Mouse (Mus musculus): ENCODE measurements around the gene Crlf1.
A peak's percentile ranks its signal among the peaks of the same experiment; 100 is the strongest.
"Not testable (repeated sequence)": the region's sequence is repeated elsewhere in the genome, so short reads cannot be mapped to it uniquely, and the experiment has no call there.

Crlf1 gene

GRCm38 (mm10) chr8:70495771-70496062, 2.8 kb downstream of the Crlf1 start:
- DNase-seq (ENCODE audit: low read depth, low spot score), result no peak

DNA sequence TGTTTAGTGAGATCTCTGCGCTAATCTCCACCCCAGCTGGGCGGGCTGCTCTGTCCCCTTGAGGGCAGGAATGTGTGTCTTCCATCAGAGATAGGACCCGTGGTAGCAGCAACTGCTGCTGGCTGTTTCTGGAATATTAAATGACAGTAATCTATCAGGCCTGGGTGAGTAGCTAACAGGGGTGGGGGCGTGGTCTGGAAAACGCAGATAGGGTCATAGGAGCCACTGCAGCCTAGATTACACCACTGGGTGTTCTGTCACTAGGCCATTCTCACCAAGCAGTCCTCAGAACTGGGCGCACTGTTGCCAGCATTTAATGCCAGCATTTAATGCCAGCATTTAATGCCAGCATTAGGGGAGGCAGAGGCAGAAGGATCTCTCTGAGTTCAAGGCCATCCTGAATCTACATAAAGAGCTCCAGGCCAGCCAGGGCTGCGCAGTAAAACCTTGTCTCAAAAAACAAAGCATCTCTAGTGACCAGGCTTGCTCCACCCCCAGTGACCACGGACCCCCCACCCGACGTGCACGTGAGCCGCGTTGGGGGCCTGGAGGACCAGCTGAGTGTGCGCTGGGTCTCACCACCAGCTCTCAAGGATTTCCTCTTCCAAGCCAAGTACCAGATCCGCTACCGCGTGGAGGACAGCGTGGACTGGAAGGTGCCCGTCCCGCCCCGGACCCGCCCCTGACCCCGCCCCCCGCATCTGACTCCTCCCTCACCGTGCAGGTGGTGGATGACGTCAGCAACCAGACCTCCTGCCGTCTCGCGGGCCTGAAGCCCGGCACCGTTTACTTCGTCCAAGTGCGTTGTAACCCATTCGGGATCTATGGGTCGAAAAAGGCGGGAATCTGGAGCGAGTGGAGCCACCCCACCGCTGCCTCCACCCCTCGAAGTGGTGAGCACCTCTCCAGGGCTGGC, 7.7 kb downstream of the Crlf1 start:
- DNase-seq (ENCODE audit: low read depth, low spot score), result no peak

- no peak for DNase-seq (ENCODE audit: low read depth, low spot score)
Measured at GRCm38 (mm10) chr8:70501820-70502529, 9.0 kb downstream of the Crlf1 start.

- no peak for DNase-seq (ENCODE audit: low read depth, low spot score)
Measured at GRCm38 (mm10) chr8:70502540-70502939, 9.6 kb downstream of the Crlf1 start.

DNA sequence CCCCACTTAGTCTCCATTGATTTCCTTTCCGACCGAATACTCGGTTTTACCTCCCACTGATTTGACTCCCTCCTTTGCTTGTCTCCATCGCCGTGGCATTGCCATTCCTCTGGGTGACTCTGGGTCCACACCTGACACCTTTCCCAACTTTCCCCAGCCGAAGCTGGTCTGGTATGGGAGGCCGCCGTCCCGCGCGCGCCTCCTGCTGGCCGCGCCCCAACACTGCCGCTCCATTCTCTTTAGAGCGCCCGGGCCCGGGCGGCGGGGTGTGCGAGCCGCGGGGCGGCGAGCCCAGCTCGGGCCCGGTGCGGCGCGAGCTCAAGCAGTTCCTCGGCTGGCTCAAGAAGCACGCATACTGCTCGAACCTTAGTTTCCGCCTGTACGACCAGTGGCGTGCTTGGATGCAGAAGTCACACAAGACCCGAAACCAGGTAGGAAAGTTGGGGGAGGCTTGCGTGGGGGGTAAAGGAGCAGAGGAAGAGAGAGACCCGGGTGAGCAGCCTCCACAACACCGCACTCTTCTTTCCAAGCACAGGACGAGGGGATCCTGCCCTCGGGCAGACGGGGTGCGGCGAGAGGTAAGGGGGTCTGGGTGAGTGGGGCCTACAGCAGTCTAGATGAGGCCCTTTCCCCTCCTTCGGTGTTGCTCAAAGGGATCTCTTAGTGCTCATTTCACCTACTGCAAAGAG, 10.2 kb downstream of the Crlf1 start:
- no peak for DNase-seq (ENCODE audit: low read depth, low spot score)

DNA sequence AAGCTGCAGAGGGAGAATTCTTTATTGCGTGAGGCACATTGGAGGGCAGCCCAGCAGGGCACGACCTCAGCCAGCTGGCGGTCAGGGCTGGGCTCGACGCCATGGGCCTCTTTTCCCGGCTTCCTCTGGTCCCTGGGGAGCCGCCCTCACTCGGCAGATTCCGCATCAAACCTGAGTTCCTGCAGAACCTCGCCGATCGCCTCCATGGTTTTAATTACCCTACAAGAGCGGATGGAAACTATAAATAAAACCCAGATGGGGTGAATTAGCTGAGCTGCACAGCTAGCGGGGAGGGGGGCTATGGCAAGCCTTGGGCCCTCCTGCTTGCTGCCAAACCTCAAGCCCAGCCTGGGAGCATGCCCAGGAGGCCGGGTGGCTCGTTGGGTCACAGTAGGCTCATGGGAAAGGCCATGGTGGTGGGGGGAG, 11.3 kb downstream of the Crlf1 start:
- no peak for DNase-seq (ENCODE audit: low read depth, low spot score)

GRCm38 (mm10) chr8:70504851-70505250, 11.9 kb downstream of the Crlf1 start:
- DNase-seq (ENCODE audit: low read depth, low spot score), result no peak

DNA sequence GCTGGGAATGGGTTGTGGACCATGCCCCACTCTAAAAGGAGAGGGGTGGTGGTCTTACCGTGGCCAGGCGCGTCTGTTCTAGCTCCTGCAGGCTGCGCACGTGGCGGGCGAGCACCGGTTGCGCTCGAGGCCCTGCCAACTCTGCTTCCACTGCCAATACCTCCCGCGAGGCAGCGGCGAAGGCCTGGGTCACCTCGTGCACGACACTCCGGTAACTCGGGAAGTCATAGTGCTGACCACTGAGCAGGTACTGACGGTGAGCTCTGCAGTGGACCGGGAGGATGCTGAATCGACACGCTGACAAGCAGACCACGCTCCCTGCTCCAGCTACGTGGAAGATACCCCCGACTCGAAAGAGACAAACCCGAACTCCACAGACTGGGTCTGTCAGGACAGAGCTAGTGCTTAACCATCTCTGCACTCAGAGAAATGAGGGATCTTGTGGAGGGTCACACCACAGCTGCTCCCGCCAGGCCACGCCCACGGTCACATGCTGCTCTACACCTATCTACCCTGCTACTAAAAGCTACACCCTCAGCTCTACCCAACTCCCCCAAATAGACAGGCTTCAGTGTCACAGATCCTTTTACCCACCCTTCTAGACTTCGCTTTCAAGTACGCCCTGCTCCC, 12.9 kb downstream of the Crlf1 start:
- no peak for DNase-seq (ENCODE audit: low read depth, low spot score)

GRCm38 (mm10) chr8:70506328-70507026, 13.5 kb downstream of the Crlf1 start, which contains the start of gene Rex1bd:
Gene Rex1bd, minus strand, starts transcription at chr8:70506752.
- peak; percentile 97 for DNase-seq (ENCODE audit: low read depth, low spot score)

DNA sequence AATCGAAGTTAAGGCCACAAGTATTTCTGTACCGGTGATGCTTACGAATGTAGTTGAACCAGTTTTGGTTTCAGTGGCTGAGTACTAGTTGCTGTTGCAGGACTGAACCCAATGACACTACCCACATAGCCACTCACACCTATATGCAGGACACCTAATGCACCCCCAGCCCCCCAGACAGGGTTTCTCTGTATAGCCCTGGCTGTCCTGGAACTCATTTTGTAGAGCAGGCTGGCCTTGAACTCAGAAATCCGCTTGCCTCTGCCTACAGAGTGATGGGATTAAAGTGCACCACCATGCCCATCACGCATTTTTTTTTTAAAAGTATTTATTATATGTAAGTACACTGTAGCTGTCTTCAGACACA, 14.1 kb downstream of the Crlf1 start:
- no peak for DNase-seq (ENCODE audit: low read depth, low spot score)

DNA sequence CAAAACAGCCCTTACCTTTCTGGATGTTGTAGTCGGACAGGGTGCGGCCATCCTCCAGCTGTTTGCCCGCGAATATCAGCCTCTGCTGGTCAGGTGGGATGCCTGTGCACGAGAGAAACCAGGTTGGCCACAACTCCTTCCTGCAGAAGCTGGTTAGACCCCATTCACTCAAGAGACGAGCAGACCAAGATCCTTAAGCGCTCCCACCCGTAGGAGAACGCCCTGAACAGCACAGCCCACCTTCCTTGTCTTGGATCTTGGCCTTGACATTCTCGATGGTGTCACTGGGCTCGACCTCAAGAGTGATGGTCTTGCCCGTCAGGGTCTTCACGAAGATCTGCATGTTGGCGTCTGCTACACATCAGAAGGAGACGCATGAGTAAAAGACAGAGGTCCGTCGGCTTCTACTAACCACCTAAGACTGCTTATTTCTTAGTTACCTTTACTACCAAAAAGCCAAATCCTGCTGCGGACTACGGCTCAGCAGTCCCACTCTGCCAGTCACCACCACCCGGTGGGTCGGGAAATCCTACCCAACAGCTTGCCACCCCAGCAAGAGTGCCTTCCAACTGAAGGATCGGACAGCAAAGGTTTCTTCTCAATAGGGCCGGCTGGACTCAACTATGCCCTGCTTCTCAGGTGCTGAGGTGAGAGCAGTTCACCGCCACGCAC, 16.5 kb downstream of the Crlf1 start:
- DNase-seq (ENCODE audit: low read depth, low spot score), result no peak

- DNase-seq (ENCODE audit: low read depth, low spot score), result peak; percentile 97
Measured at GRCm38 (mm10) chr8:70510228-70510915, 17.4 kb downstream of the Crlf1 start, which contains the start of gene Uba52. Gene Uba52, minus strand, starts transcription at chr8:70510801.

DNA sequence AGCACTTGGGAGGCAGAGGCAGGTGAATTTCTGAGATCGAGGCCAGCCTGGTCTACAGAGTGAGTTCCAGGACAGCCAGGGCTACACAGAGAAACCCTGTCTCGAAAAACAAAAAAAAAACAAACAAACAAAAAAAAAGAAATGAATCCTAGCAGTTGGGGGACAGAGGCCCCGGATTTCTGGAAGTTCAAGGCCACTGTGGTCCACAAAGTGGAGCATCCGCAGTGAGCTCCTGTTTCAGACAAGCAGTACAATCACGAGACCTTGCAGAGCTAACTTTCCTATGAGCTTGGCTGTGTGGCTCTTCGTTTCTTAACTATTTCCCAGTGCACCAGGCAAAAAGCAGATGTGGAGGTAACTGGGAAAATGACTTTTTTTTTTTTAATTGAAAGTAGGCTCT, 18.2 kb downstream of the Crlf1 start:
- DNase-seq (ENCODE audit: low read depth, low spot score), result not testable (repeated sequence)

- no peak for DNase-seq (ENCODE audit: low read depth, low spot score)
Measured at GRCm38 (mm10) chr8:70511770-70512169, 18.8 kb downstream of the Crlf1 start.

GRCm38 (mm10) chr8:70512253-70512903, 19.4 kb downstream of the Crlf1 start:
- DNase-seq (ENCODE audit: low read depth, low spot score), result no peak

DNA sequence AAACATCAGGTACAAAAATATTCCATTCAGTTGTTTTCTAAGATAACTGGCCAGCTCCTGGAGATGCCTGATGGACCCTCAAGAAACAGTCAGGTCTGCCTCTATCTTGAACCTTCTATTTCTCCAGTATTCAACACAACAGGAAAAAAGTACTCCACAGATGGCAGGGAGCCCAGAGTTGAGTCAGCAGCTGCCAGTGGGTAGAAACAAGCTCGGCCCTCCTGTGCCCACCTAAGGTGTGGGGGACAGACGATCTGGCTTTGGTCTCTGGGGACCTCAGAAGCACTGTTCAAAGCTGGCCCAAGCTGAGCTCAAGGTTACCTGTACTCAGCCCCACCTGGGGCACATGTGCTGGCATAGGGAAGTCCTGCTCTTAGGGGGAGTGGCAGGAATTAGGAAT, 20.5 kb downstream of the Crlf1 start:
- no peak for DNase-seq (ENCODE audit: low read depth, low spot score)

DNA sequence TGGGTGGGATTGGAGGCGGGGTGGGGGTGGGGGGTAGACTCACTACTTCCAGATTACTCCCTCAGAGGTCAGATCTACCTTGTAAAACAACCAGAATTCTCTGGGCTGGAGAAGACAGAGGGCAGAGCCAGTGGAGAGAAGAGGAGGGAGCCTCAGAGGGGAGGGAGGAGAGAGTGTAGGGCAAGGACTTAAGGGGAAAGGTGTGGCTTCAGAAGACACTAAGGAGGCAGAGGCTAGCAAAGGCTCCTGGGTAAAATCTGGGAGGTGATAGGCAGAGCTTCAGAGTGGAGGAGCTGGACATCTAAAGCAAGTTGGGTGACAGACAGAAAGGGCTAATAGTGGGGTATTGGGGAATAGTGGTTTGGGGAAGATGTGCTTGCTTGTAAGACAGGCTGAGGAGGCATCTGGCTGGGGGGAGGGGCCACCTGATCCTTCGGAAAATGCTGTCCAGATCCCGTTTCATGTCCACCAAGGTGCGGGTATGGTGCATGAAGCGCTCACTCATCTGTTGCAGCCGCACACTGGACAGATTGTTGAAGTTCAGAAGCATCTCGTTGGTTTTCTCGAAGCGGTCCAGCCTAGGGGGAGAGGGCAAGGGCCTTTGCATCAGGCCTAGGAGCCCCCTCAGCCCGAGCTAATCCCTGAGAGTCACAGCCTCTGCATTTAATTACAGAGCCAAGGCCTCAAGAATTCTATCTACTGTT, 25.1 kb downstream of the Crlf1 start:
- DNase-seq (ENCODE audit: low read depth, low spot score), result no peak

- DNase-seq (ENCODE audit: low read depth, low spot score), result no peak
Measured at GRCm38 (mm10) chr8:70519043-70519442, 26.1 kb downstream of the Crlf1 start.

- DNase-seq (ENCODE audit: low read depth, low spot score), result no peak
Measured at GRCm38 (mm10) chr8:70519606-70520005, 26.6 kb downstream of the Crlf1 start.
